Mouse (Mus musculus) small intestine, adult 2 months (tissue): ENCODE data around the gene Dhx34.

ENCODE experiments used
- CTCF ChIP-seq: fragments of 200-500 bp; IDR thresholded peaks from 2 replicates; pipeline ENCODE4 v1.5.1; 2012; ENCODE audit warnings: low read depth, mild to moderate bottlenecking, control low read depth, inconsistent platforms, low read length, moderate library complexity, mixed read lengths; ENCODE audit not compliant: insufficient replicate concordance, insufficient read length; ENCODE audit errors: extremely low read depth
- POLR2A ChIP-seq: fragments of 200-500 bp; IDR thresholded peaks from 2 replicates; pipeline ENCODE4 v1.6.1; 2012; ENCODE audit warnings: low read depth, mild to moderate bottlenecking, control low read depth, inconsistent platforms, low read length, moderate library complexity

DNA sequence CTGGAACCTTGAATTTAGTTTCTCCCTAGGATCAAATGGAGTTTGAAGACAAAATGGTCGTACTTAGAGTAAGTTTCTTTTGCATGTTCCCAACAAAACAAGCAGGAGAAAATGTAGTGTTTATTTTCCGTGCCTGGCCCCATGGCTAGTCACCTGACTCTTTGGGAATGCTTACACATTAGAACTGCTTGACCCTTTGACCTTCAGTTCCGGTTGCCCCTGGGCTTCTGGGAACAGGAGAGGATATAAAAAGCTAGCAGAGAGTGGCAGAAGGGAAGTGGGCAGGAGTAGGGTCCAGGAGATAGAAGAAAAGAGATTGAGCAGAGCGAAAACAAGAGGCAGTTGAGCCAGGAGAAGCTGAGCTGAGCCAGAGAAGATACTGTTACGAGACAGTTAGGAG, 8.0 kb upstream of the Dhx34 start:
- TF ChIP-seq POLR2A = no peak
- TF ChIP-seq CTCF = no peak
